Mouse (Mus musculus): Measurements from ENCODE around the gene Prkrip1.

DNA sequence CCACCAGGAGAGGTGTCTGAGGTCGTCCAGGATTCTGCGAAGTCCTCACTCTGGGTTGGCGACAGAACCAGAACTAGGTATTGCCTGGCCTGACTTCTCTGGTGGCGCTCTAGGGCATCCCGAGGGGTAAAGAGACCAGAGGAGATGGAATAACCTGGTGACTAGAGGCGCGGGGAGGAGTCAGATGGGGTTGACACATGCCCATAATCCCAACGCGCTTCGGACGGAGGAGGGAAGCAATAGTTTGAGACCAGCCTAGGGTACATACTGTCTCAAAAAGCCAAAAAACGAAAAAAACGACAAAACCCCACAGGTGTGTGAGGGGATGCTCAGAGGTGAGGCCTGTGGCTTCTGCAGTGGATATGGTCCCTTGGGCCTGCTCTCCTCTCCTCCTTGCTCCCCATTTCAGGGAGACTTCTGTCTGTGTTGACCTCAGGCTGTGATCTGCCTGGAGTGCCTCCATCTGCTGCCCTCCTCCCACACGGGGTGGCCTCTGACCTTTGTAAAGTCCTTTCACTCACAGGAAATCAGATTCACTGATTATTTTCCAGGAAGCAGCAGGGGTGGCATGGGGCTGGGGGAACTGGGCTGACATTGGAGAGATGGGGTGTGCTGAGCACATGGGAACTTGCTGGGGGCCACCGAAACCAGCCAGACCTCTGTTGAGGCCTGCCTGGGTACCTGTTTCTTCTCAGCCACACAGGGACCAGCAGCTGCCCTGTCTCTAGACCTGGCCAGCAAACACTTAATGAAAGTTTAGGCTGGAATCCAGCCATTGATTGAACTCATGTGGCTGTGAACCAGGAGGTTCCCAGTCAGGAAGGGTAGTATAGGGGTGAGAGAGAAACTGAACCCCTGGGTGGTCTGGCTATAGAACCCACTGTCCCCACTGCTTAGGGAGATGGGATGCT is 47.0 kb upstream of the Prkrip1 start:
- TF ChIP-seq CTCF (IDR thresholded peaks at IDR 0.05 in 2 of 3, conservative IDR thresholded peaks at IDR 0.05 in 1 of 3; ENCODE audit: control insufficient read depth in 1 of 3, insufficient read depth in 1 of 3, low read depth in 2 of 3, low read length in 3 of 3, poor library complexity in 1 of 3, severe bottlenecking in 1 of 3) (no peak), RCOR1 (IDR thresholded peaks at IDR 0.05; ENCODE audit: low read depth, low read length) (no peak), NRF1 (IDR thresholded peaks at IDR 0.05; ENCODE audit: insufficient read depth, low read depth, low read length, poor library complexity, severe bottlenecking) (no peak), POLR2A (IDR thresholded peaks at IDR 0.05; ENCODE audit: control insufficient read depth in 1 of 2, insufficient read depth in 1 of 2, low read depth in 1 of 2, low read length in 2 of 2, poor library complexity in 1 of 2) (no peak), ZNF384 (IDR thresholded peaks at IDR 0.05; ENCODE audit: low read depth, low read length) (no peak), USF2 (IDR thresholded peaks at IDR 0.05; ENCODE audit: borderline replicate concordance in 1 of 2, insufficient read depth in 1 of 2, low read depth in 1 of 2, low read length in 2 of 2) (no peak), GATA1 (IDR thresholded peaks at IDR 0.05; ENCODE audit: low read depth, low read length) (no peak), POLR2AphosphoS5 (IDR thresholded peaks at IDR 0.05; ENCODE audit: borderline replicate concordance, low read depth, low read length) (no peak), HCFC1 (IDR thresholded peaks at IDR 0.05; ENCODE audit: low read depth, low read length) (no peak)

Data from MEL (cell line).